Mouse (Mus musculus) CD4-positive naive resting alpha-beta T cell, adult 57 days (primary cell): ENCODE results near the gene Cenpp. TPM values are rescaled to one million over a fixed set of nuclear protein-coding genes. Genes with fewer than 3 reads are reported as not detected.

ENCODE experiments used
- total RNA-seq: library from RNA; stranded (reverse); gene quantifications from one replicate; pipeline ENCODE4 v1.2.4, GENCODE M21; 2023

Gene Cenpp
- total RNA-seq = 1.0 TPM

GRCm38 (mm10) chr13:49652481-49653179 lies at the start of gene Cenpp, which contains the start of gene Nol8:
Gene Cenpp, minus strand, starts transcription at chr13:49652785.
Gene Nol8, plus strand, starts transcription at chr13:49653078.

GRCm38 (mm10) chr13:49681351-49682232 lies 29.0 kb upstream of the Cenpp start, which contains the start of gene Iars:
Gene Iars, plus strand, starts transcription at chr13:49682100.

GRCm38 (mm10) chr13:49607714-49608113 lies 44.9 kb downstream of the Cenpp start, which contains the start of gene Ogn:
Gene Ogn, plus strand, starts transcription at chr13:49608046.

GRCm38 (mm10) chr13:49581541-49582530 lies 70.7 kb downstream of the Cenpp start, which contains the start of gene Omd:
Gene Omd, plus strand, starts transcription at chr13:49582462.

GRCm38 (mm10) chr13:49544279-49544678 lies 108.3 kb downstream of the Cenpp start, which contains the start of gene Aspn:
Gene Aspn, plus strand, starts transcription at chr13:49544443.

GRCm38 (mm10) chr13:49504510-49504909 lies 148.1 kb downstream of the Cenpp start, which contains the start of gene Ecm2:
Gene Ecm2, plus strand, starts transcription at chr13:49504810.

GRCm38 (mm10) chr13:49492376-49493368 lies 159.9 kb downstream of the Cenpp start, which contains the start of gene Tes3-ps:
Gene Tes3-ps, plus strand, starts transcription at chr13:49493318.

GRCm38 (mm10) chr13:49420754-49421605 lies 231.6 kb downstream of the Cenpp start, which contains the start of gene Ippk:
Gene Ippk, plus strand, starts transcription at chr13:49421249.

Other genes with a start within 250 kb of the Cenpp start
- 14.4 TPM for gene Ippk, start 231.5 kb downstream of the Cenpp start, total RNA-seq
- 0.86 TPM for gene Tes3-ps, start 159.5 kb downstream of the Cenpp start, total RNA-seq
- gene Ecm2, start 148.0 kb downstream of the Cenpp start, total RNA-seq = not detected
- gene Aspn, start 108.3 kb downstream of the Cenpp start, total RNA-seq = not detected
- 0.27 TPM for gene Omd, start 70.3 kb downstream of the Cenpp start, total RNA-seq
- gene Ogn, start 44.7 kb downstream of the Cenpp start, total RNA-seq = 1.6 TPM
- gene Nol8, start 293 bp upstream of the Cenpp start, total RNA-seq = 49.7 TPM
- 86.9 TPM for gene Iars, start 29.3 kb upstream of the Cenpp start, total RNA-seq
- not detected for gene Gm30302, start 146.2 kb upstream of the Cenpp start, total RNA-seq